Comparison of ENCODE assay signal across 13 mouse cellular contexts in genomic region chr6:38982656-38983055, GRCm38 (mm10).
"Had no signal": no experiment of that assay in that cellular context is flagged by ENCODE, and none has a peak within 500 bp of the region (broad histone marks: within the 10 kb centered on the region; RNA-seq: fewer than 3 reads in every experiment).

No protein-coding gene starts in this region.

- DNase-seq: left cerebral cortex, postnatal 4 days; lung, adult 2 months; retina, postnatal 1 day; right cerebral cortex, postnatal 4 days; spleen, adult 18-20 months; thymus, adult 18-20 months; thymus, postnatal 14 days had no signal

- H3K27me3 ChIP-seq: intestine, embryonic 15.5 days; midbrain, embryonic 12.5 days; neural tube, embryonic 13.5 days had no signal

- H3K4me1 ChIP-seq: midbrain, embryonic 12.5 days had no signal

- H3K4me3 ChIP-seq: intestine, embryonic 15.5 days; liver, embryonic 15.5 days; midbrain, embryonic 12.5 days; neural tube, embryonic 13.5 days had no signal

- H3K9me3 ChIP-seq: intestine, embryonic 15.5 days; liver, embryonic 15.5 days; midbrain, embryonic 12.5 days; neural tube, embryonic 13.5 days had no signal

- H3K4me2 ChIP-seq: intestine, embryonic 15.5 days; liver, embryonic 11.5 days; liver, embryonic 15.5 days; midbrain, embryonic 12.5 days; neural tube, embryonic 13.5 days had no signal

- H3K27ac ChIP-seq: intestine, embryonic 15.5 days; liver, embryonic 15.5 days; midbrain, embryonic 12.5 days; neural tube, embryonic 13.5 days had no signal

- H3K36me3 ChIP-seq: intestine, embryonic 15.5 days; liver, embryonic 15.5 days; midbrain, embryonic 12.5 days; neural tube, embryonic 13.5 days had no signal

- H3K9ac ChIP-seq: intestine, embryonic 15.5 days; liver, embryonic 15.5 days; midbrain, embryonic 12.5 days; neural tube, embryonic 13.5 days had no signal

- ATAC-seq: intestine, embryonic 15.5 days; lung, postnatal 0 days had no signal
